Mouse (Mus musculus): ENCODE data around the gene Cst12.

DNA sequence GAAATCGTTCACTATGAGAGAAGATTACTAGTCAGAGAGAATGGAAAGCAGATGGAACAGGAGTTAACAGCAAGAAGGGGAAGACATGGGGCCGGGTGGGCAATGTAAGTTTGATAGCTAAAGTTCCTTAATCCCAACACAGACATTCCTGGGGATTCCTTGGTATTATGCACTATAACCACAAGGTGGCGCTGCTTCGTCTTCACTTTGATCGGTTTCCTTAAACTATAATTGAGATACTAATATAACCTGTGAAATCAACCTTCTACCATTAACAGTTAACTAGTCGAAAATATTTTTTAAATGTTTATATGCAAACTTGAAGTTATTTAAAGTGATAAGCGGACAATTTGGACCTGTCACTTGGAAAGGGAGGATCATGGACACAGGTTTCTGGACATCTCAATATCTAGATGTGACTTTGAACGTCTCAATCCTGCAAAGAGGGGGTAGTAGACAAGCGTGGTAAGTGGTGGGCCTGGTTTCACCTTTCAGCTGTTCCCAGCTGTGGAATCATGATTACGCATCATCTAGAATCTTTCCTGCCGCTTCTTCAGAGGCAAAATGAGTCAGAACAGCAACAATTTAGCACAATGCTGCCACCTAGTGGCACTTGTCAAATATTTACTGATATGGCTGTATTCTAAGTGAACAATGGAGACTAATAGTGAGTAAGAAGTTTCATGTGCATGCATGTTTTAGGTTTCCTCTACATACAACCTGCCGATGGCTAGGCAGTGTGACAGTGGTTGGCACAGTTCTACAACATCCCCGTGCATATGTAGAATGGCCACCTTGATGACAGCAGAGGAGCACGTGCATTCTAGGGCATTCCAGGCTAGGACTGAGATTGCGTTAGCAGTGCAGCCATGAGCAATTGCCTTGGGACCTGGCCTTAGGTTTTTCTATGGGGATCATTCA is 37.0 kb upstream of the Cst12 start:
- TF ChIP-seq POLR2A (IDR thresholded peaks at IDR 0.05; ENCODE audit: insufficient read length, low read depth) (no peak), MYOG (IDR thresholded peaks at IDR 0.05; ENCODE audit: control insufficient read depth in 1 of 3, insufficient read depth in 1 of 3, insufficient read length in 2 of 3, low read depth in 2 of 3) (no peak), POLR2AphosphoS2 (IDR thresholded peaks at IDR 0.05; ENCODE audit: insufficient read length, low read depth) (no peak), MAX (IDR thresholded peaks at IDR 0.05; ENCODE audit: low read depth) (no peak), USF1 (IDR thresholded peaks at IDR 0.05; ENCODE audit: low read depth) (no peak), E2F4 (IDR thresholded peaks at IDR 0.05; ENCODE audit: insufficient read depth) (no peak), TCF12 (IDR thresholded peaks at IDR 0.05; ENCODE audit: insufficient read depth, poor library complexity, severe bottlenecking) (no peak)
